Mouse (Mus musculus) stomach, postnatal 0 days (tissue): ENCODE measurements around the gene Fam169b.

Source experiments
- CTCF ChIP-seq: IDR thresholded peaks from 2 replicates; pipeline ENCODE4 v1.5.1; 2016; ENCODE audit warnings: antibody characterized with exemption, low read depth, mild to moderate bottlenecking, moderate library complexity
- EP300 ChIP-seq: optimal IDR thresholded peaks from 2 replicates; pipeline ENCODE3; 2016; ENCODE audit warnings: antibody characterized with exemption

DNA sequence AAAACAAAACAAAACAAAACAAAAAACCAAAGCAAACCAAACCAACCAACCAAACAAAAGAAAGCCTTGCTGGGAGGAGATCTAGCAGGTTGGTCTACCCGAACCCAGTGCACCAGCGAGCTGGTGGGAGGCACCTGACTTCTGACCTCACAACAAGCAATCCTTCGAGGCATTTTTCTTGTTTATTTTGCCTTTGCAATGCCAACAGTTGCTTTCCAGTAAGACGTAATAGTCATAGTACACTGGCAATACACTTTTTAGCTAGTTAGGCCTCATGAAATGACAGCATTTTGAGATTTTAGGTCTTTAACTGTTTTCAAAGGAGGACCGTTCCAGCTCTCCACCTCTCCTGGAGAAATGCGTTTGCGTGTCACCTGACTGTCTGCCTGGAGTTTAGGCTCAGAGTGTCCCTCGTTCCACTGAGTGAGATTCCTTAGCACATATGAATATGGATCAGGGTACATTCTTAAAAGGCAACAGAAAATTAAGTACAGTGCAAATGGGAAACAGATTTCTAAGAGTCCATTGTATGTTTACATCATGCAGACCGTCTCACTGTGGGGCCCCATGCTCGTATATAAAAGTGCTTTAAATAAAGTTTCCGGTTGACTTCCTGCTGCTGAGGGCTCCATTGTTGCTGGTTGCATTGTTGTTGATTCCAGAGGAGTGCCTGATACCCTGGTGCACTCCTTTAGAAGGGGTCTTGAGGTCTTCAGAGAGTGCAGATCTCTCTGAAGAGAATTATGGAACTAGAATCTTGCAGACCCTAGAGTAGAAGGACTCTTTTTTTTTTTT lies 32.3 kb downstream of the Fam169b start:
- TF ChIP-seq CTCF (no peak), EP300 (no peak)
